Mouse (Mus musculus) embryonic facial prominence, embryonic 11.5 days (tissue): ENCODE results near the gene Tas2r124. TPM values are rescaled to one million over a fixed set of nuclear protein-coding genes. Genes with fewer than 3 reads are reported as not detected.

Experiments used
- ATAC-seq: fragments of 200-750 bp; cut with Nextera tagmentation; replicated peaks from 2 replicates; pipeline ENCODE4 v1.8.0; 2017; ENCODE audit warnings: low read depth; ENCODE audit not compliant: insufficient number of reproducible peaks, low FRiP score, low TSS enrichment
- DNase-seq: peaks from one replicate; pipeline ENCODE4 v3.0.0-alpha.2; 2015; ENCODE audit warnings: low spot score
- H3K27ac ChIP-seq: fragments of 300-500 bp; sonication (generic); replicated peaks from 2 replicates; pipeline ENCODE4 v1.5.1; 2014; ENCODE audit warnings: mild to moderate bottlenecking, low read depth, low read length, control low read depth
- H3K27me3 ChIP-seq: fragments of 300-500 bp; sonication (generic); 2 replicates; pipeline ENCODE4 v1.6.1; 2014; ENCODE audit warnings: mild to moderate bottlenecking, low read length, moderate library complexity, mixed read lengths; ENCODE audit not compliant: control insufficient read depth, insufficient read depth
- H3K36me3 ChIP-seq: fragments of 300-500 bp; sonication (generic); replicated peaks from 2 replicates; pipeline ENCODE4 v1.6.1; 2014; ENCODE audit warnings: low read depth, mild to moderate bottlenecking, low read length, moderate library complexity, mixed read lengths; ENCODE audit not compliant: control insufficient read depth, insufficient read depth
- H3K4me1 ChIP-seq: fragments of 300-500 bp; sonication (generic); 2 replicates; pipeline ENCODE4 v1.6.1; 2014; ENCODE audit warnings: low read length, mixed read lengths; ENCODE audit not compliant: control insufficient read depth, insufficient read depth
- H3K4me2 ChIP-seq: fragments of 300-500 bp; sonication (generic); 2 replicates; pipeline ENCODE4 v1.6.1; 2014; ENCODE audit warnings: low read depth, mild to moderate bottlenecking, control low read depth, low read length, moderate library complexity
- H3K4me3 ChIP-seq: fragments of 300-500 bp; sonication (generic); 2 replicates; pipeline ENCODE4 v1.5.1; 2014; ENCODE audit warnings: low read depth, low read length, control low read depth
- H3K9ac ChIP-seq: fragments of 300-500 bp; sonication (generic); replicated peaks from 2 replicates; pipeline ENCODE4 v1.6.1; 2014; ENCODE audit warnings: mild to moderate bottlenecking, control low read depth, low read length
- H3K9me3 ChIP-seq: fragments of 300-500 bp; sonication (generic); replicated peaks from 2 replicates; pipeline ENCODE4 v1.6.1; 2016; ENCODE audit warnings: mild to moderate bottlenecking, low read length, inconsistent platforms, mixed read lengths; ENCODE audit not compliant: control insufficient read depth
- WGBS: fragments of 180-500 bp; shearing (Covaris S2); extraction: QIAGEN DNeasy Blood & Tissue Kit; methylation state at CpG from one replicate; pipeline ENCODE4 v1.1.7; 2014; 5-methylcytosine and 5-hydroxymethylcytosine counted together
- polyA plus RNA-seq: library from polyadenylated mRNA; unstranded; fragments of >200 nt; fragmentation: Nextera tagmentation; extraction: Ambion mirVana; gene quantifications from 2 replicates; pipeline ENCODE4 v1.2.1, GENCODE M21; 2014

The Tas2r124 gene
- polyA plus RNA-seq = not detected in 2 replicates

GRCm38 (mm10) chr6:132754430-132754829, at the start of gene Tas2r124:
Tas2r124 (plus strand) TSS chr6:132754730.
- Histone ChIP-seq H3K4me3 (no peak within 1 kb of the TSS), H3K9ac (no peak within 1 kb of the TSS), H3K4me1 (no peaks in the 10 kb centered on the region), H3K9me3 (no peaks in the 10 kb centered on the region), H3K4me2 (no peak within 1 kb of the TSS), H3K36me3 (no peaks in the 10 kb centered on the region), H3K27ac (no peak within 1 kb of the TSS), H3K27me3 (no peaks in the 10 kb centered on the region)
- DNase-seq = no peak
- ATAC-seq = no peak
- 89% methylated on average over 1 of the region's 1 CpGs for WGBS

- Histone ChIP-seq H3K27ac (no peak within 1 kb of the TSS), H3K4me3 (no peak within 1 kb of the TSS), H3K9ac (no peak within 1 kb of the TSS), H3K27me3 (no peaks in the 10 kb centered on the region), H3K9me3 (no peaks in the 10 kb centered on the region), H3K4me2 (no peak within 1 kb of the TSS), H3K4me1 (no peaks in the 10 kb centered on the region), H3K36me3 (no peaks in the 10 kb centered on the region)
- WGBS = 85% methylated on average over 3 of the region's 3 CpGs
- DNase-seq (no peak), ATAC-seq (no peak)
Observed at GRCm38 (mm10) chr6:132711828-132712227, 42.7 kb upstream of the Tas2r124 start, which contains the start of gene Tas2r122. Tas2r122 (minus strand) TSS chr6:132711928.

- no peaks in the 10 kb centered on the region for H3K36me3 ChIP-seq
- no peak within 1 kb of the TSS for H3K4me2 ChIP-seq
- H3K27me3 ChIP-seq = no peaks in the 10 kb centered on the region
- no peak within 1 kb of the TSS for H3K4me3 ChIP-seq
- ATAC-seq = no peak
- no peak within 1 kb of the TSS for H3K9ac ChIP-seq
- H3K27ac ChIP-seq = no peak within 1 kb of the TSS
- 77% methylated on average over 2 of the region's 2 CpGs for WGBS
- DNase-seq = no peak
- H3K9me3 ChIP-seq = no peaks in the 10 kb centered on the region
- H3K4me1 ChIP-seq = no peaks in the 10 kb centered on the region
Observed at GRCm38 (mm10) chr6:132737935-132738334, 16.6 kb upstream of the Tas2r124 start, which contains the start of gene Tas2r115. Tas2r115 (minus strand) TSS chr6:132738035.

- H3K9me3 ChIP-seq = no peaks in the 10 kb centered on the region
- no peaks in the 10 kb centered on the region for H3K36me3 ChIP-seq
- DNase-seq (no peak), ATAC-seq (no peak)
- no peak overlapping the region for H3K9ac ChIP-seq
- H3K4me1 ChIP-seq = no peaks in the 10 kb centered on the region
- no peak overlapping the region for H3K4me2 ChIP-seq
- 80% methylated on average over 2 of the region's 2 CpGs for WGBS
- H3K4me3 ChIP-seq = no peak overlapping the region
- no peak overlapping the region for H3K27ac ChIP-seq
- no peaks in the 10 kb centered on the region for H3K27me3 ChIP-seq
Observed at GRCm38 (mm10) chr6:132750206-132750605, 4.3 kb upstream of the Tas2r124 start.

GRCm38 (mm10) chr6:132761831-132762230, 7.3 kb downstream of the Tas2r124 start, which contains the start of gene Tas2r102:
Tas2r102 (plus strand) TSS chr6:132762131.
- no peak within 1 kb of the TSS for H3K27ac ChIP-seq
- no peaks in the 10 kb centered on the region for H3K4me1 ChIP-seq
- no peak for DNase-seq
- no peaks in the 10 kb centered on the region for H3K36me3 ChIP-seq
- H3K4me2 ChIP-seq = no peak within 1 kb of the TSS
- WGBS = 86% methylated on average over 2 of the region's 2 CpGs
- H3K27me3 ChIP-seq = no peaks in the 10 kb centered on the region
- no peaks in the 10 kb centered on the region for H3K9me3 ChIP-seq
- no peak for ATAC-seq
- no peak within 1 kb of the TSS for H3K9ac ChIP-seq
- H3K4me3 ChIP-seq = no peak within 1 kb of the TSS

GRCm38 (mm10) chr6:132778062-132778461, 23.5 kb downstream of the Tas2r124 start, which contains the start of gene Tas2r136:
Tas2r136 (minus strand) TSS chr6:132778162.
- Histone ChIP-seq H3K4me1 (no peaks in the 10 kb centered on the region), H3K27me3 (no peaks in the 10 kb centered on the region), H3K4me2 (no peak within 1 kb of the TSS), H3K9me3 (no peaks in the 10 kb centered on the region), H3K9ac (no peak within 1 kb of the TSS), H3K36me3 (no peaks in the 10 kb centered on the region), H3K4me3 (no peak within 1 kb of the TSS), H3K27ac (no peak within 1 kb of the TSS)
- DNase-seq (no peak), ATAC-seq (no peak)

- peak; percentile 39 for DNase-seq
- H3K9ac ChIP-seq = no peak overlapping the region
- H3K9me3 ChIP-seq = no peaks in the 10 kb centered on the region
- no peak overlapping the region for H3K27ac ChIP-seq
- no peaks in the 10 kb centered on the region for H3K4me1 ChIP-seq
- 19% methylated on average over 1 of the region's 1 CpGs for WGBS
- no peaks in the 10 kb centered on the region for H3K27me3 ChIP-seq
- no peak overlapping the region for H3K4me2 ChIP-seq
- 0 out of 2 replicates have a peak, but pooled peaks have one; percentile 29 for ATAC-seq
- H3K36me3 ChIP-seq = no peaks in the 10 kb centered on the region
- no peak overlapping the region for H3K4me3 ChIP-seq
Observed at GRCm38 (mm10) chr6:132795393-132795792, 40.9 kb downstream of the Tas2r124 start.

- Histone ChIP-seq H3K4me2 (no peak within 1 kb of the TSS), H3K9ac (no peak within 1 kb of the TSS), H3K4me1 (no peaks in the 10 kb centered on the region), H3K9me3 (no peaks in the 10 kb centered on the region), H3K27ac (no peak within 1 kb of the TSS), H3K36me3 (no peaks in the 10 kb centered on the region), H3K4me3 (no peak within 1 kb of the TSS), H3K27me3 (no peaks in the 10 kb centered on the region)
- ATAC-seq = no peak
- no peak for DNase-seq
- WGBS = 83% methylated on average over 1 of the region's 1 CpGs
Observed at GRCm38 (mm10) chr6:132802518-132802917, 48.0 kb downstream of the Tas2r124 start, which contains the start of gene Tas2r117. Tas2r117 (plus strand) TSS chr6:132802818.
